Mouse (Mus musculus) cerebellum, postnatal 36 days (tissue): ENCODE results near the gene Gm5622.
"Not testable (repeated sequence)": the region's sequence is repeated elsewhere in the genome, so short reads cannot be mapped to it uniquely, and the experiment has no call there.

ENCODE experiments used
- DNase-seq, 2 experiments: peaks; one replicate each; pipeline ENCODE4 v3.0.0; 2021 to 2022; ENCODE audit warnings: mixed read lengths in 2 of 2

Gm5622 gene

GRCm38 (mm10) chr14:51552490-51552889 lies at the start of gene Gm5622:
Gm5622 (plus strand) TSS chr14:51552790.
- DNase-seq: no peak

GRCm38 (mm10) chr14:51507416-51507815 lies 45.2 kb upstream of the Gm5622 start:
- no peak for DNase-seq

GRCm38 (mm10) chr14:51573963-51574362 lies 21.4 kb downstream of the Gm5622 start, which contains the start of gene Gm17175:
Gm17175 (minus strand) TSS chr14:51574063.
- not testable (repeated sequence) for DNase-seq

GRCm38 (mm10) chr14:51592039-51592438 lies 39.4 kb downstream of the Gm5622 start, which contains the start of gene Gm17174:
Gm17174 (minus strand) TSS chr14:51592139.
- DNase-seq: not testable (repeated sequence)

- DNase-seq: no peak
Observed at GRCm38 (mm10) chr14:51611210-51611609, 58.6 kb downstream of the Gm5622 start, which contains the start of gene Gm17078. Gm17078 (minus strand) TSS chr14:51611310.

GRCm38 (mm10) chr14:51632426-51632825 lies 79.8 kb downstream of the Gm5622 start:
- DNase-seq: peak; percentile 3 to 4

GRCm38 (mm10) chr14:51635566-51635965 lies 83.0 kb downstream of the Gm5622 start, which contains the start of gene Gm4181:
Gm4181 (minus strand) TSS chr14:51635666.
- not testable (repeated sequence) for DNase-seq

GRCm38 (mm10) chr14:51677269-51677668 lies 124.7 kb downstream of the Gm5622 start:
- no peak for DNase-seq

GRCm38 (mm10) chr14:51695368-51695767 lies 142.8 kb downstream of the Gm5622 start, which contains the start of gene Gm17079:
Gm17079 (minus strand) TSS chr14:51695468.
- not testable (repeated sequence) for DNase-seq
